Mouse (Mus musculus) CH12.LX (cell line): ENCODE results near the gene S1pr1.

Experiments
- BHLHE40 ChIP-seq: IDR thresholded peaks from 2 replicates; pipeline ENCODE4 v1.6.1; 2011; ENCODE audit warnings: mild to moderate bottlenecking, low read depth, low read length, improper control_type of control experiment
- CTCF ChIP-seq, 2 experiments: IDR thresholded peaks in 1 of 2; conservative IDR thresholded peaks in 1 of 2; 2 replicates each; pipeline ENCODE4 v1.5.1; 2011 to 2012; ENCODE audit warnings: low read depth in 2 of 2, low read length in 2 of 2, improper control_type of control experiment in 1 of 2, inconsistent platforms in 1 of 2, mild to moderate bottlenecking in 1 of 2, moderate library complexity in 1 of 2
- EP300 ChIP-seq: IDR thresholded peaks from 2 replicates; pipeline ENCODE4 v1.6.1; 2011; ENCODE audit warnings: low read length, improper control_type of control experiment
- MEF2A ChIP-seq: IDR thresholded peaks from 2 replicates; pipeline ENCODE4 v1.6.1; 2014; ENCODE audit warnings: low read depth, mild to moderate bottlenecking, inconsistent platforms, low read length, improper control_type of control experiment, borderline replicate concordance
- MXI1 ChIP-seq: IDR thresholded peaks from 2 replicates; pipeline ENCODE4 v1.6.1; 2011; ENCODE audit warnings: mild to moderate bottlenecking, low read depth, low read length, improper control_type of control experiment
- POLR2A ChIP-seq: IDR thresholded peaks from 2 replicates; pipeline ENCODE4 v1.6.1; 2011; ENCODE audit warnings: low read depth, mild to moderate bottlenecking, improper control_type of control experiment, low read length
- TBP ChIP-seq: conservative IDR thresholded peaks from 2 replicates; pipeline ENCODE4 v1.6.1; 2011; ENCODE audit warnings: low read depth, low read length, improper control_type of control experiment
- ZC3H11A ChIP-seq: IDR thresholded peaks from 2 replicates; pipeline ENCODE4 v1.6.1; 2012; ENCODE audit warnings: low read depth, mild to moderate bottlenecking, inconsistent platforms, low read length, improper control_type of control experiment
- ZNF384 ChIP-seq: IDR thresholded peaks from 2 replicates; pipeline ENCODE4 v1.6.1; 2012; ENCODE audit warnings: low read depth, low read length, improper control_type of control experiment, inconsistent platforms

- TF ChIP-seq EP300 (no peak), CTCF (conservative IDR thresholded peaks at IDR 0.05 in 1 of 2, IDR thresholded peaks at IDR 0.05 in 1 of 2; ENCODE audit: low read depth in 2 of 2, low read length in 2 of 2) (no peak), ZNF384 (no peak), MXI1 (no peak), TBP (no peak), ZC3H11A (no peak), MEF2A (no peak), BHLHE40 (no peak), POLR2A (no peak)
Observed at GRCm38 (mm10) chr3:115669230-115669629, 45.6 kb downstream of the S1pr1 start.
